Mouse (Mus musculus): ENCODE data around the gene Gm5431.
"Not testable (repeated sequence)": the region's sequence is repeated elsewhere in the genome, so short reads cannot be mapped to it uniquely, and the experiment has no call there.

Gene Gm5431

GRCm38 (mm10) chr11:48871817-48872541, 30.0 kb downstream of the Gm5431 start:
- in situ Hi-C loops (cut with MboI, MseI): loop anchor here (5.0 to 10.0 kb wide), 3 partner anchors 93 to 395 kb away; no protein-coding TSS in a partner anchor

DNA sequence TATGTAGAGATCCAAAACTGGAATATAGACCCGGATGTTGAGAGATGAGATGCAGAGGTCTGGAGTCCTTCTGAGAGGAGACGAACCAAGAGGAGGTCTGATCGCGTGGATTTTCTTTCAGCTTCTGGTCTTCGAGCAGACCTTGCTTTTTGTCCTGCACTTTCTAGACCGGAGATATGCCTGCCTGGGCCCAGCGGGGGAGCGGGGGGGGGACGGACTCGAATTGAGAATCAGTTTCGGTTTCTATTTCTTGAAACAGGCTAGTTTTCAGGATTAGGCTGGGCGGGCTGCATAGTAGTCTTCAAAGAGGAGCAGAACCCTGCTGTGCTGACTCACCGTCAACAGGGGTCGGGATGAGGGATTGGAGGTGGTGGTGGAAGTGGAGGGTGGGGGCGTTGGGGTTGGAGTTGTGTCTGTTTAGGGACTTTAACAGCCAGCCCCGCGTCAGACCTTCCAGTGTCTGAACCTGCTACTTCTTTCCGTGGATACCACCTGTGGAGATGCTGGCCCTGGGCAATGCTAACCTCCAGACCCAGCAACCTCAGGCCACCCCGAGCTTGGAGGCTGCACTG, 30.7 kb downstream of the Gm5431 start, which contains the start of gene Irgm1:
Gene Irgm1 (minus strand): TSS at position 483 of the 572 bp plus-strand sequence.
- in situ Hi-C loops (cut with MboI, MseI): loop anchor here (5.0 to 10.0 kb wide), 3 partner anchors 94 to 396 kb away; no protein-coding TSS in a partner anchor

- in situ Hi-C loops (cut with MboI, MseI): loop anchor here (5.0 to 10.0 kb wide), 3 partner anchors 94 to 397 kb away; no protein-coding TSS in a partner anchor
Measured at GRCm38 (mm10) chr11:48870781-48871180, 31.2 kb downstream of the Gm5431 start.

- in situ Hi-C loops (cut with MboI, MseI): loop anchor here (5.0 to 10.0 kb wide), 3 partner anchors 95 to 398 kb away; no protein-coding TSS in a partner anchor
Measured at GRCm38 (mm10) chr11:48869380-48870110, 32.5 kb downstream of the Gm5431 start.

DNA sequence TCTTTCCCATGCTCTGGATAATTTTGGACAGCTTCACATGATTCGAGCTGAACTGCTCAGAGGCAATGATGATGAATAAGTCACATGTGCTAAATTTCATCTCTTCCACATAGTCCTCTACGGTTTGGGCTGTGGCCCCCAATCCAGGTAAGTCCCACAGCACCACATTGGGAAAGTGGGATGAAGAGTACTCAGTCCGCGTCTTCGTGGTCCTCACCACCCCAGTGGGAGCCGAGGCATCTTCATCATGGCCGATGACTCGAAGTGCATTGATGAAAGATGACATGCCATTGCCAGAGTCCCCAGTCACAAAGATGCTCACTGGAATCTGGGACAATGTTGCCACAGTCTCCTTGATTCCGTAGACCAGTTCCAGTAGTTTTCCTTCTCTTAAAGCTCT, 35.5 kb downstream of the Gm5431 start:
- in situ Hi-C loops (cut with MboI, MseI): no loop called here

DNA sequence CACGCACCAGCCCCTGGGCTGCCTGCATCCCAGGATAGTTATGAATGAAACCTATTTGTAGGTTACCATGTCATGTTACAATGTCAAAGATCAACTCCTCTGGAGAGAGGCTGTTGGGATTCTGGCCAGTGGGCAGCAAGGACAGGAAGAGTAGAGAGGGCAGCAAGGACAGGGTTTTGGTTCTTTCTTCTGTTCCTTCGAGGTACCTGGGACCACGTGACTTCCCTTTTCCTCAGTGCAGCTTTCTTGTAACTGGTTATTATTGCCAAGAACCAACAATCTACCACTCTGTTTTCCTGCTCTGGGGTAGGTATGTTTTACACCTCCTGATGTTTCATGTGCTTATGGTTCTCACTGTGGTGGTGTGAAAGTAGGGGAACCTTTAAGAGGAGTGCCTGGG, 38.2 kb downstream of the Gm5431 start:
- in situ Hi-C loops (cut with MboI, MseI): no loop called here

GRCm38 (mm10) chr11:48862784-48863319, 39.2 kb downstream of the Gm5431 start:
- in situ Hi-C loops (cut with MboI, MseI): no loop called here

- in situ Hi-C loops (cut with MboI, MseI): loop anchor here (5.0 kb wide), 1 partner anchor 42 kb away; the partner anchor contains the start of gene Trim41
Measured at GRCm38 (mm10) chr11:48859014-48859413, 43.0 kb downstream of the Gm5431 start.

DNA sequence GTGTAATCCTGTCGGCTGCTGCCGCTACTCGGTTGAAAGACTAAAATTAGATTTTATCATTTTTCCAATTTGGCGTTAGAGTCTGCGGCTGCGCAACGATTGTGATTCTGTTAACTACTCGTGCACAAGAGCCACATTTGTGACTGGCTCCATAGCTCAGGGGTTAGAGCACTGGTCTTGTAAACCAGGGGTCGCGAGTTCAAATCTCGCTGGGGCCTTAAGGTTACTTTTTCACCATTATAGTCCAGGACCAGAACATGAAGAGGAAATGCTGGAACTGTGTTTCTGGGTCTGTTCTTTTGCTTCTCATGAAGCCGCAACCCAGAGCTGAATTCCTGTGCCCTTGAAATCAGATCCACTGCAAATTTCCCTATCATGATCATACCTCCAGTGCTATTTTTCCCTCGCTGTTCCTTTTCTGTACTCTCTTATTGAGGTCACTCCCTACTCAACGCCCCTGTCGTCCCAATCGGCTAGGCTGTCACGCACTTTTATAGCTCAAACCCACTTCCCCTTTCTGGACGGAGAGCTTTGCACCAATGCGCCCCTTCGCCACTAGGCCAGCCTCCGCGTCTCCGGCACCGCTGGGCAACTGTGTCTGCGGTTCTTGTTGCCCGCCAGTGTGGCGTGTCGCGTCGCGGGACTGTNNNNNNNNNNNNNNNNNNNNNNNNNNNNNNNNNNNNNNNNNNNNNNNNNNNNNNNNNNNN, 48.4 kb downstream of the Gm5431 start:
- in situ Hi-C loops (cut with MboI, MseI): loop anchor here (5.0 kb wide), 1 partner anchor 61 kb away; no protein-coding TSS in a partner anchor

DNA sequence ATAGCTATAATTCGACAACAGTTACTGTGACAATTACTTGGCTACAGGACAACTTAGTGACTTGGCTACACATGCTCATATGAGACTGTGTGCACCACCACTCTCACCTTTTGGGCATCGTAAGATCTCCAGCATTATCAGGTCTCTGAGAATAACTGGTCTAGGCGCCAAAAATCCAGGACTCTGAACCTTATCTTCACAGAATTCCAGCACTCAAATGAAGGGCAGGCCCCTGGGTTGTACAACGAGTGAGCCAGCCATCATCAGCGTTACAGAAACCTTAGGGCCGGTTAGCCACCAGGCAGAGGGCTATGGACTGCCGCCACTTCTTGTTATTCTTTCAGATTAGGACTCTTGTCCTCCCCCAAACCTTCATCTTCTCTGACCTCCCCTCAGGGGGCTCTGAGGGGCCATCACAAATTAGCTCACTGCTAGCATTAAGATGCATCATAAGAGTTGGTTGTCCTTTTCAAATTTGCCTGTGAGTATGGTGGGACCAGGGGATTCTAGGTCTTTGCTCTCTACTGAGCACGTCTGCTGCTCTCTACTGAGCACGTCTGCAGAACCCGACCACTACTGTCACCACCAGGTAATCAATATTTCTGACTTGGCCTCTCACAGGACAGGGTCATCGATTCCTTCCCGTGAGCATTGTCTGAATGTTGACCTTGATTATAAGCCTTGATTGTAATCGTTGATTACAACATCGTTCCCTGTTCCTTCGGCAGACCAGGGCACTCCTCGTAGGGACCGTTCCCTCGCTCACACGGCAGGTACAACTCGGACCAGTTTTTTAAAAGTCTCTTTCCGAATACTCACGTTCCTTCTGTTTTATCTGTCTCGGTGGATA, 49.2 kb downstream of the Gm5431 start:
- in situ Hi-C loops (cut with MboI, MseI): loop anchor here (5.0 kb wide), 1 partner anchor 61 kb away; no protein-coding TSS in a partner anchor

- in situ Hi-C loops (cut with MboI, MseI): loop anchor here (5.0 kb wide), 1 partner anchor 60 kb away; no protein-coding TSS in a partner anchor
Measured at GRCm38 (mm10) chr11:48852190-48852589, 49.8 kb downstream of the Gm5431 start.

DNA sequence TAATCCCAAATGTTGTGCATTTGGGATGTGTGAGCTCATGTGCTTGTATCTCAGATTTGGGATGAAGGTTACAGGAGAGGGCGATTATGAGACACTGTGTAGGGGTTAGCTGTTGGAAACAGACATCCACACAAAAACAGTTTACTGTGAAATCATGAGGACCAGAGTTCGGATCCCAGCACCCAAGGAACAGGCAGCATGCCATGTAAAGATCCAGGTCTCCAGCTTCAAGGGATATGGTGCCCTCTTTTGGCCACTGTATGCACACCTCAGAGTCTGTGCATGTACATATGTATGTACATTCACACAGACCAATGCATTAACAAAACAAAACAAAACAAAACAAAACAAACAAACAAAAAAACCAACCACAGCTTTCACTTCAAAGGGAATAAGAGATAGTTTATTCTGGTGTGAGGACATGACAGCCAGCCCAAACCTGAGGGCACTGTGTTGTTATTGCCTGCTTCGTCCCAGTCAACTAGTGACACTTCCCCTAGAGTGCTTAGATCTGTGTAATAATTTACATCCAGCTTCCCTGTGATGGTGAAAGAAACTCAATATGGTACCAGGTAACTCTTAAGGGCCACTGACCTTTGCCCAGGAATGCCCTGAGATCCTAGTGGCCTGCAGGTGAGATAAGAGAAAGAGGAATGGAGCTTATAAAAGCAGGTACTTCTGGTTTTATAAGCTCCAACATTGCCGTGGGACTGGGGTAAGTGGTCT, 50.6 kb downstream of the Gm5431 start:
- in situ Hi-C loops (cut with MboI, MseI): loop anchor here (5.0 kb wide), 1 partner anchor 59 kb away; no protein-coding TSS in a partner anchor

DNA sequence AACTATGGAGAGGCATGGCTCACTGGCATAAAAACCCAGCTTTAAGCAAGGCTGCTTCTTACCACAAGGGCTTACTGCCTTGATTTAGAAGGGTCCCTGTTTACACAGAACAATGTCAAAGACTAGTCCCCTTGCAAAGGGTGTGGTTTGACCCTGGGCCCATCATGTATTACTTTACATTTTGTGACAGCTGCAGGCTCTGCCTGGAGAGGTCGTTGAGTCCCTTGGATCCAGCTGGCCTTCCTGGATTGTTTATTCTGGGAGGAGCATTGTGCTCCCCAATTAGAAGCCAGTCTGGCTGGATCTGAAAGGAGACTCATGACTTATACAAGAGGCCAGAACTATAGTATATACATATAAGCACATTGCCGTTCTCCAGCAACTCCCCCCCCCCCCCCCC, 51.8 kb downstream of the Gm5431 start:
- in situ Hi-C loops (cut with MboI, MseI): loop anchor here (5.0 kb wide), 1 partner anchor 58 kb away; no protein-coding TSS in a partner anchor

DNA sequence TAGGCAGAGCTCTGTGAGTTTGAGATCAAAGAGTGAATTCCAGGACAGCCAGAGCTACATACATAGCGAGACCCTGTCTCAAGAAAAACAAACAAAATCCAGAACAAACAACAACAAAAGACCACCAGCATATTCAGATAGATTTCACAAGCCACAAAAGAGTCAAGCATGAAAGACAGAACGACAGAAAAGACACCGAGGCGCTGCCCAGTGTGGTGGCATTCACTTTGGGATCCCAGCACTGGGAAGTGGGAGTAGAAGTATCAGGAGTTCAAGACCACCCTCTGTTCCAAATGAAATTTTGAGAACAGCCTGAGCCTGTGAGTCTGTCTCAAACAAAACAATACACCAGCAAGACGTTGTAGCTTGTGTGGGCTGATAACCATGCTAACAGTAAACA, 55.1 kb downstream of the Gm5431 start:
- in situ Hi-C loops (cut with MboI, MseI): no loop called here

DNA sequence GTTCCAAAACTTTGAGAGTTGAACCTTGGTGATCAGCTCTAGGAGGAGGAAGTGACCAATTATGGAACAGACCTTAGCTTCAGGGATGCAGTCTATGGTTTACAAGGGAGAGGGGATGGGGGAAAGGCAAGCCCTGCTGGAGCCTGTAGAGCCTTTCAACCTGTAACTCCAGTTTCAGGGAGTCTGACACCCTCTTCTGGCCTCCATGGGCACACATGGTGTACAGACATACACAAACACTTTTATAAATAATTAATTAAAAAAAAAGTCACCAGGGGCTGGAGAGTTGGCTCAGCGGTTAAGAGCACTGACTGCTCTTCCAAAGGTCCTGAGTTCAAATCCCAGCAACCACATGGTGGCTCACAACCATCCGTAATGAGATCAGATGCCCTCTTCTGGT, 55.7 kb downstream of the Gm5431 start:
- in situ Hi-C loops (cut with MboI, MseI): not testable (repeated sequence)

GRCm38 (mm10) chr11:48845244-48845815, 56.7 kb downstream of the Gm5431 start:
- in situ Hi-C loops (cut with MboI, MseI): no loop called here

- in situ Hi-C loops (cut with MboI, MseI): no loop called here
Measured at GRCm38 (mm10) chr11:48844309-48844708, 57.7 kb downstream of the Gm5431 start.

DNA sequence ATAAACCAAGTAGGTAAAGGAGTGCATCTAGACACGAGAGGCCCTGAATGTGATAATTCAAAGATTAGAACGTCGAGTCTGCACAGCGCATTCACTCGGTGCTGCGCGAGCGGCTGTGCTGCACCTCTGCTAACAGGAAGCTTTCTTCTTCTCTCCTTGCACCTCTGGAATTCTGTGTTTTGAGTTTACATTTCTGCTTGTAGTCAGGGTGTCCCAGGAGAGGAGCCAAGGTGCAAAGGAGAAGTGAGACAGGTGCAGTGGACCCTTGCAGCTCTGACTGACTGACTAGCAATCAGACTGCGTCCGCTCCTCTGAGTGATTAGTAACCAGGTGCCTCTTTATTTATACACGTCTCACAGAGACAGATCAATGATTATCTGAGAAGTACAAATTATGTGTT, 58.8 kb downstream of the Gm5431 start:
- in situ Hi-C loops (cut with MboI, MseI): no loop called here

DNA sequence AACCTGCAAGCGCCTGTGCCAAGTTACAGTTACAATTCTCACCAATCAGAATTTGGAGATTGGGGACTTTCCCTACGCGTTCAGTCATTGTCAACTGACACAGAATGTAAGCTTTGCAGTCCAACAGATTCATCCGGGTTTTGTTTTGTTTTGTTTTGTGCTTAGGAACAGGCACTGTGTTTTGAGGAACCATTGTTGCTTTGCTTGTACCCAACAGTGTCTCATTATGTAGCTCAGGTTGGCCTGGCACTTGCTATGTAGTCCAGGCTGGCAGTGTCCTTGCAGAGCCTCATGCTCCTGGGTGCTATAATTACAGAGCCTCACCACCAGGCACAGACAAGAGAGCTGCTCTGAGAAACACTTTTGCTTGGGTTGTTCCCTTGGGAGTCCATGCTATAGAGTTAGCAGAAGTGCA, 59.6 kb downstream of the Gm5431 start:
- in situ Hi-C loops (cut with MboI, MseI): no loop called here

Measured in T-helper 2 cell (primary cell).